Mouse (Mus musculus) CH12.LX (cell line): ENCODE data around the gene Gk2.

Experiments
- CHD1 ChIP-seq: IDR thresholded peaks from 2 replicates; pipeline ENCODE4 v1.6.1; 2012; ENCODE audit warnings: low read depth, low read length, improper control_type of control experiment, inconsistent platforms
- CHD2 ChIP-seq: IDR thresholded peaks from 2 replicates; pipeline ENCODE4 v1.6.1; 2011; ENCODE audit warnings: low read length, improper control_type of control experiment
- CTCF ChIP-seq, 2 experiments: IDR thresholded peaks in 1 of 2; conservative IDR thresholded peaks in 1 of 2; 2 replicates each; pipeline ENCODE4 v1.5.1; 2011 to 2012; ENCODE audit warnings: low read depth in 2 of 2, low read length in 2 of 2, improper control_type of control experiment in 1 of 2, inconsistent platforms in 1 of 2, mild to moderate bottlenecking in 1 of 2, moderate library complexity in 1 of 2
- IRF4 ChIP-seq: IDR thresholded peaks from 2 replicates; pipeline ENCODE4 v1.6.1; 2014; ENCODE audit warnings: low read depth, mild to moderate bottlenecking, inconsistent platforms, low read length, improper control_type of control experiment
- PAX5 ChIP-seq: IDR thresholded peaks from 2 replicates; pipeline ENCODE4 v1.6.1; 2012; ENCODE audit warnings: low read length, inconsistent platforms, mixed read lengths
- POLR2AphosphoS2 ChIP-seq: IDR thresholded peaks from 2 replicates; pipeline ENCODE4 v1.6.1; 2011; ENCODE audit warnings: low read depth, low read length, improper control_type of control experiment
- SIN3A ChIP-seq: IDR thresholded peaks from 2 replicates; pipeline ENCODE4 v1.6.1; 2012; ENCODE audit warnings: low read length, improper control_type of control experiment, inconsistent platforms

GRCm38 (mm10) chr5:97462856-97463255 is 6.0 kb upstream of the Gk2 start:
- TF ChIP-seq CHD1 (no peak), POLR2AphosphoS2 (no peak), IRF4 (no peak), PAX5 (no peak), CTCF (conservative IDR thresholded peaks at IDR 0.05 in 1 of 2, IDR thresholded peaks at IDR 0.05 in 1 of 2; ENCODE audit: low read depth in 2 of 2, low read length in 2 of 2) (no peak), SIN3A (no peak), CHD2 (no peak)
